Mouse (Mus musculus) heart, embryonic 15.5 days (tissue): Measurements from ENCODE around the gene Nub1. TPM values are rescaled to one million over a fixed set of nuclear protein-coding genes. Genes with fewer than 3 reads are reported as not detected.
A peak's percentile ranks its signal among the peaks of the same experiment; 100 is the strongest.

Experiments
- ATAC-seq: fragments of 200-750 bp; cut with Nextera tagmentation; replicated peaks from 2 replicates; pipeline ENCODE4 v1.8.0; 2017; ENCODE audit warnings: low read depth, moderate TSS enrichment; ENCODE audit not compliant: insufficient number of reproducible peaks, insufficient read depth, low FRiP score
- H3K27ac ChIP-seq: fragments of 300-500 bp; sonication (generic); 2 replicates; pipeline ENCODE4 v1.5.1; 2015; ENCODE audit warnings: mild to moderate bottlenecking, inconsistent platforms
- H3K27me3 ChIP-seq: fragments of 300-500 bp; sonication (generic); 2 replicates; pipeline ENCODE4 v1.6.1; 2015; ENCODE audit warnings: inconsistent platforms
- H3K36me3 ChIP-seq: fragments of 300-500 bp; sonication (generic); 2 replicates; pipeline ENCODE4 v1.6.1; 2015; ENCODE audit warnings: mild to moderate bottlenecking, inconsistent platforms
- H3K4me1 ChIP-seq: fragments of 300-500 bp; sonication (generic); replicated peaks from 2 replicates; pipeline ENCODE4 v1.6.1; 2015; ENCODE audit warnings: inconsistent platforms
- H3K4me2 ChIP-seq: fragments of 300-500 bp; sonication (generic); 2 replicates; pipeline ENCODE4 v1.6.1; 2015; ENCODE audit warnings: inconsistent platforms, mild to moderate bottlenecking, moderate library complexity
- H3K4me3 ChIP-seq: fragments of 300-500 bp; sonication (generic); 2 replicates; pipeline ENCODE4 v1.5.1; 2015; ENCODE audit warnings: mild to moderate bottlenecking, inconsistent platforms
- H3K9ac ChIP-seq: fragments of 300-500 bp; sonication (generic); 2 replicates; pipeline ENCODE4 v1.6.1; 2015; ENCODE audit warnings: mild to moderate bottlenecking, inconsistent platforms
- H3K9me3 ChIP-seq: fragments of 300-500 bp; sonication (generic); replicated peaks from 2 replicates; pipeline ENCODE4 v1.6.1; 2016; ENCODE audit warnings: inconsistent platforms
- WGBS: fragments of 180-500 bp; shearing (Covaris S2); methylation state at CpG from one replicate; pipeline ENCODE4 v1.1.7; 2015; ENCODE audit warnings: mixed read lengths; 5-methylcytosine and 5-hydroxymethylcytosine counted together
- polyA plus RNA-seq: library from polyadenylated mRNA; unstranded; fragments of >200 nt; fragmentation: Nextera tagmentation; extraction: Ambion mirVana; gene quantifications from 2 replicates; pipeline ENCODE4 v1.2.1, GENCODE M21; 2015

The Nub1 gene
- 21.6 and 28.2 TPM in 2 replicates for polyA plus RNA-seq

- H3K36me3 ChIP-seq, result peaks cover 15% of the 10 kb centered on the region
- no peaks in the 10 kb centered on the region for H3K9me3 ChIP-seq
- peak within 1 kb of the TSS; percentile 69 for H3K4me2 ChIP-seq
- peak; percentile 98 for ATAC-seq
- H3K4me3 ChIP-seq, result peak within 1 kb of the TSS; percentile 89
- under 1% methylated on average over 53 of the region's 53 CpGs for WGBS
- peak within 1 kb of the TSS; percentile 96 for H3K27ac ChIP-seq
- H3K4me1 ChIP-seq, result peaks cover 18% of the 10 kb centered on the region
- peak within 1 kb of the TSS; percentile 79 for H3K9ac ChIP-seq
- H3K27me3 ChIP-seq, result no peaks in the 10 kb centered on the region
Measured at GRCm38 (mm10) chr5:24685366-24686093, at the start of gene Nub1. TSS of gene Nub1 (plus strand) at chr5:24685532.

GRCm38 (mm10) chr5:24636987-24637386, 48.3 kb upstream of the Nub1 start:
- no peak overlapping the region for H3K4me3 ChIP-seq
- H3K4me1 ChIP-seq, result no peaks in the 10 kb centered on the region
- H3K27ac ChIP-seq, result no peak overlapping the region
- no peak for ATAC-seq
- WGBS, result 69% methylated on average over 4 of the region's 4 CpGs
- H3K4me2 ChIP-seq, result no peak overlapping the region
- no peaks in the 10 kb centered on the region for H3K9me3 ChIP-seq
- no peaks in the 10 kb centered on the region for H3K36me3 ChIP-seq
- H3K27me3 ChIP-seq, result no peaks in the 10 kb centered on the region
- no peak overlapping the region for H3K9ac ChIP-seq

GRCm38 (mm10) chr5:24638131-24638530, 47.2 kb upstream of the Nub1 start:
- ATAC-seq, result no peak
- 50% methylated on average over 6 of the region's 6 CpGs for WGBS
- Histone ChIP-seq H3K4me3 (no peak overlapping the region), H3K9me3 (no peaks in the 10 kb centered on the region), H3K9ac (no peak overlapping the region), H3K27ac (no peak overlapping the region), H3K4me2 (no peak overlapping the region), H3K27me3 (no peaks in the 10 kb centered on the region), H3K36me3 (no peaks in the 10 kb centered on the region), H3K4me1 (no peaks in the 10 kb centered on the region)

GRCm38 (mm10) chr5:24639081-24639480, 46.3 kb upstream of the Nub1 start:
- H3K4me2 ChIP-seq, result no peak overlapping the region
- no peaks in the 10 kb centered on the region for H3K9me3 ChIP-seq
- H3K27me3 ChIP-seq, result no peaks in the 10 kb centered on the region
- no peak for ATAC-seq
- H3K9ac ChIP-seq, result no peak overlapping the region
- H3K4me1 ChIP-seq, result no peaks in the 10 kb centered on the region
- no peak overlapping the region for H3K4me3 ChIP-seq
- no peaks in the 10 kb centered on the region for H3K36me3 ChIP-seq
- WGBS, result 63% methylated on average over 6 of the region's 6 CpGs
- H3K27ac ChIP-seq, result no peak overlapping the region

- H3K4me1 ChIP-seq, result no peaks in the 10 kb centered on the region
- H3K27me3 ChIP-seq, result no peaks in the 10 kb centered on the region
- no peak for ATAC-seq
- no peaks in the 10 kb centered on the region for H3K36me3 ChIP-seq
- H3K4me3 ChIP-seq, result no peak overlapping the region
- 83% methylated on average over 1 of the region's 1 CpGs for WGBS
- H3K9me3 ChIP-seq, result no peaks in the 10 kb centered on the region
- no peak overlapping the region for H3K27ac ChIP-seq
- H3K9ac ChIP-seq, result no peak overlapping the region
- no peak overlapping the region for H3K4me2 ChIP-seq
Measured at GRCm38 (mm10) chr5:24645454-24645853, 39.9 kb upstream of the Nub1 start.

GRCm38 (mm10) chr5:24649231-24649630, 36.1 kb upstream of the Nub1 start:
- Histone ChIP-seq H3K9ac (no peak overlapping the region), H3K9me3 (no peaks in the 10 kb centered on the region), H3K4me3 (no peak overlapping the region), H3K4me1 (no peaks in the 10 kb centered on the region), H3K36me3 (no peaks in the 10 kb centered on the region), H3K27ac (no peak overlapping the region), H3K4me2 (no peak overlapping the region), H3K27me3 (0 out of 2 replicates have a peak, but pooled peaks cover 7% of the 10 kb centered on the region)
- no peak for ATAC-seq
- 61% methylated on average over 4 of the region's 4 CpGs for WGBS

- 68% methylated on average over 7 of the region's 7 CpGs for WGBS
- ATAC-seq, result no peak
- H3K27me3 ChIP-seq, result 0 out of 2 replicates have a peak, but pooled peaks cover 7% of the 10 kb centered on the region
Measured at GRCm38 (mm10) chr5:24649701-24650100, 35.6 kb upstream of the Nub1 start.

GRCm38 (mm10) chr5:24651356-24651755, 34.0 kb upstream of the Nub1 start:
- no peak overlapping the region for H3K4me3 ChIP-seq
- no peak overlapping the region for H3K27ac ChIP-seq
- WGBS, result 81% methylated on average over 6 of the region's 6 CpGs
- H3K9me3 ChIP-seq, result no peaks in the 10 kb centered on the region
- no peaks in the 10 kb centered on the region for H3K36me3 ChIP-seq
- 0 out of 2 replicates have a peak, but pooled peaks cover 7% of the 10 kb centered on the region for H3K27me3 ChIP-seq
- H3K4me1 ChIP-seq, result no peaks in the 10 kb centered on the region
- no peak overlapping the region for H3K4me2 ChIP-seq
- no peak for ATAC-seq
- no peak overlapping the region for H3K9ac ChIP-seq

More at GRCm38 (mm10) chr5:24649701-24650100, 35.6 kb upstream of the Nub1 start:
- H3K9ac ChIP-seq, result no peak overlapping the region
- no peak overlapping the region for H3K4me3 ChIP-seq
- H3K4me1 ChIP-seq, result no peaks in the 10 kb centered on the region
- H3K27ac ChIP-seq, result no peak overlapping the region
- no peaks in the 10 kb centered on the region for H3K9me3 ChIP-seq
- no peaks in the 10 kb centered on the region for H3K36me3 ChIP-seq
- H3K4me2 ChIP-seq, result no peak overlapping the region

GRCm38 (mm10) chr5:24651768-24652752, 33.3 kb upstream of the Nub1 start:
- Histone ChIP-seq H3K36me3 (no peaks in the 10 kb centered on the region), H3K4me2 (no peak overlapping the region), H3K9me3 (no peaks in the 10 kb centered on the region), H3K27me3 (0 out of 2 replicates have a peak, but pooled peaks cover 7% of the 10 kb centered on the region), H3K4me3 (no peak overlapping the region), H3K9ac (no peak overlapping the region), H3K27ac (no peak overlapping the region), H3K4me1 (no peaks in the 10 kb centered on the region)
- no peak for ATAC-seq
- 30% methylated on average over 25 of the region's 25 CpGs for WGBS

GRCm38 (mm10) chr5:24652780-24653179, 32.6 kb upstream of the Nub1 start:
- Histone ChIP-seq H3K4me3 (no peak overlapping the region), H3K27ac (no peak overlapping the region), H3K4me1 (no peaks in the 10 kb centered on the region), H3K36me3 (no peaks in the 10 kb centered on the region), H3K27me3 (0 out of 2 replicates have a peak, but pooled peaks cover 7% of the 10 kb centered on the region), H3K9me3 (no peaks in the 10 kb centered on the region), H3K4me2 (no peak overlapping the region), H3K9ac (no peak overlapping the region)
- no peak for ATAC-seq
- WGBS, result 85% methylated on average over 5 of the region's 5 CpGs

GRCm38 (mm10) chr5:24654491-24654890, 30.8 kb upstream of the Nub1 start:
- Histone ChIP-seq H3K36me3 (no peaks in the 10 kb centered on the region), H3K9me3 (no peaks in the 10 kb centered on the region), H3K27me3 (0 out of 2 replicates have a peak, but pooled peaks cover 7% of the 10 kb centered on the region), H3K4me2 (no peak overlapping the region), H3K4me1 (no peaks in the 10 kb centered on the region), H3K27ac (no peak overlapping the region), H3K4me3 (no peak overlapping the region), H3K9ac (no peak overlapping the region)
- WGBS, result 79% methylated on average over 6 of the region's 6 CpGs
- ATAC-seq, result no peak
